Mouse (Mus musculus) hindbrain, postnatal 0 days (tissue): ENCODE results near the gene Hat1. TPM values are rescaled to one million over a fixed set of nuclear protein-coding genes. Genes with fewer than 3 reads are reported as not detected.

Experiments
- ATAC-seq: fragments of 200-750 bp; cut with Nextera tagmentation; 2 replicates; pipeline ENCODE4 v1.8.0; 2017; ENCODE audit warnings: mild to moderate bottlenecking, moderate TSS enrichment, moderate library complexity
- DNase-seq: peaks from one replicate; pipeline ENCODE4 v3.0.0-alpha.2; 2015; ENCODE audit warnings: low spot score
- H3K27ac ChIP-seq: fragments of 300-500 bp; sonication (generic); 2 replicates; pipeline ENCODE4 v1.5.1; 2014; ENCODE audit warnings: mild to moderate bottlenecking
- H3K27me3 ChIP-seq: fragments of 300-500 bp; sonication (generic); 2 replicates; pipeline ENCODE4 v1.6.1; 2014; ENCODE audit warnings: low read length, mixed read lengths; ENCODE audit not compliant: insufficient read depth
- H3K36me3 ChIP-seq: fragments of 300-500 bp; sonication (generic); 2 replicates; pipeline ENCODE4 v1.6.1; 2014; ENCODE audit warnings: low read length, mixed read lengths; ENCODE audit not compliant: insufficient read depth
- H3K4me1 ChIP-seq: fragments of 300-500 bp; sonication (generic); 2 replicates; pipeline ENCODE4 v1.6.1; 2014; ENCODE audit warnings: antibody characterized with exemption, low read length, mixed read lengths; ENCODE audit not compliant: insufficient read depth
- H3K4me2 ChIP-seq: fragments of 300-500 bp; sonication (generic); 2 replicates; pipeline ENCODE4 v1.6.1; 2014; ENCODE audit warnings: low read depth, mild to moderate bottlenecking, low read length, moderate library complexity, mixed read lengths
- H3K4me3 ChIP-seq: fragments of 300-500 bp; sonication (generic); 2 replicates; pipeline ENCODE4 v1.5.1; 2014; ENCODE audit warnings: low read length
- H3K9ac ChIP-seq: fragments of 300-500 bp; sonication (generic); replicated peaks from 2 replicates; pipeline ENCODE4 v1.6.1; 2014; ENCODE audit warnings: mild to moderate bottlenecking, low read length, moderate library complexity, mixed read lengths
- H3K9me3 ChIP-seq: fragments of 300-500 bp; sonication (generic); 2 replicates; pipeline ENCODE4 v1.6.1; 2016; ENCODE audit warnings: low read length, mixed read lengths
- CTCF ChIP-seq: IDR thresholded peaks from 2 replicates; pipeline ENCODE4 v1.5.1; 2016; ENCODE audit warnings: antibody characterized with exemption, control low read depth, low read depth
- WGBS: fragments of 180-500 bp; shearing (Covaris S2); extraction: QIAGEN DNeasy Blood & Tissue Kit; methylation state at CpG from one replicate; pipeline ENCODE4 v1.1.7; 2014; 5-methylcytosine and 5-hydroxymethylcytosine counted together
- polyA plus RNA-seq: library from polyadenylated mRNA; unstranded; fragments of >200 nt; fragmentation: Nextera tagmentation; extraction: Ambion mirVana; gene quantifications from 2 replicates; pipeline ENCODE4 v1.2.1, GENCODE M21; 2015
- total RNA-seq: library from RNA; depleted of rRNA; stranded (reverse); fragments of >200 nt; gene quantifications from 2 replicates; pipeline ENCODE4 v1.2.3, GENCODE M21; 2014

Gene Hat1
- total and polyA plus RNA-seq, 2 experiments from 2014 or later = 21.9 to 44.4 TPM

GRCm38 (mm10) chr2:71376433-71376906, 12.3 kb upstream of the Hat1 start:
- Histone ChIP-seq H3K4me1 (no peaks in the 10 kb centered on the region), H3K27me3 (no peaks in the 10 kb centered on the region), H3K27ac (no peak overlapping the region), H3K4me2 (no peak overlapping the region), H3K9ac (no peak overlapping the region), H3K9me3 (no peaks in the 10 kb centered on the region), H3K36me3 (no peaks in the 10 kb centered on the region), H3K4me3 (no peak overlapping the region)
- no peak for TF ChIP-seq CTCF
- 51% methylated on average over 11 of the region's 11 CpGs for WGBS
- ATAC-seq (no peak), DNase-seq (no peak)

- Histone ChIP-seq H3K9me3 (no peaks in the 10 kb centered on the region), H3K4me1 (no peaks in the 10 kb centered on the region), H3K9ac (no peak overlapping the region), H3K27ac (no peak overlapping the region), H3K4me3 (no peak overlapping the region), H3K4me2 (no peak overlapping the region), H3K27me3 (no peaks in the 10 kb centered on the region), H3K36me3 (no peaks in the 10 kb centered on the region)
- ATAC-seq (no peak), DNase-seq (no peak)
- WGBS = 87% methylated on average over 5 of the region's 5 CpGs
- TF ChIP-seq CTCF = no peak
Measured at GRCm38 (mm10) chr2:71377426-71377825, 11.3 kb upstream of the Hat1 start.

DNA sequence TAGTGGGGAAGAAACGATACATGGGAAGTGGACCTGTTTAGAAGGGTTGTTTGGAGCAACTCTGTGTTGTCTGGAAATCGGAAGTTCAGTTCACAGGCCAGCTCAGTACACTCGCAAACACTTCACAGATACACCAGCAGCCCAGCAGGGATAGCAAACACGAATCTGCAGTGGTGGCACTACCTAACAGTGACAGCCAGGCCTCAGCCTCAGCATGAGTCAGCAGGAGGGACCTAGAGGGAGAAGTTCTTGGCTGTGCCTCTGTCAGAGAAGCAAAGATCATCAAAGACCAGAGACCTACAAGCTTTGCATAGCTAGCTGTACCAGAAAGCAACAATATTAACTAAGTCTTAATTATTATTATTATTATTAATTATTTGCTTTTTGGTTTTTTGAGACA, 6.8 kb upstream of the Hat1 start:
- Histone ChIP-seq H3K4me3 (no peak overlapping the region), H3K27me3 (no peaks in the 10 kb centered on the region), H3K4me1 (no peaks in the 10 kb centered on the region), H3K36me3 (no peaks in the 10 kb centered on the region), H3K9ac (no peak overlapping the region), H3K4me2 (no peak overlapping the region), H3K9me3 (no peaks in the 10 kb centered on the region), H3K27ac (no peak overlapping the region)
- no peak for ATAC-seq
- no peak for DNase-seq
- WGBS = 71% methylated on average over 4 of the region's 4 CpGs
- no peak for TF ChIP-seq CTCF

GRCm38 (mm10) chr2:71383890-71384289, 4.9 kb upstream of the Hat1 start:
- Histone ChIP-seq H3K27me3 (no peaks in the 10 kb centered on the region), H3K4me2 (no peak overlapping the region), H3K36me3 (no peaks in the 10 kb centered on the region), H3K4me1 (no peaks in the 10 kb centered on the region), H3K9ac (no peak overlapping the region), H3K4me3 (no peak overlapping the region), H3K27ac (no peak overlapping the region), H3K9me3 (no peaks in the 10 kb centered on the region)
- ATAC-seq (no peak), DNase-seq (no peak)
- TF ChIP-seq CTCF = no peak
- 54% methylated on average over 11 of the region's 11 CpGs for WGBS

DNA sequence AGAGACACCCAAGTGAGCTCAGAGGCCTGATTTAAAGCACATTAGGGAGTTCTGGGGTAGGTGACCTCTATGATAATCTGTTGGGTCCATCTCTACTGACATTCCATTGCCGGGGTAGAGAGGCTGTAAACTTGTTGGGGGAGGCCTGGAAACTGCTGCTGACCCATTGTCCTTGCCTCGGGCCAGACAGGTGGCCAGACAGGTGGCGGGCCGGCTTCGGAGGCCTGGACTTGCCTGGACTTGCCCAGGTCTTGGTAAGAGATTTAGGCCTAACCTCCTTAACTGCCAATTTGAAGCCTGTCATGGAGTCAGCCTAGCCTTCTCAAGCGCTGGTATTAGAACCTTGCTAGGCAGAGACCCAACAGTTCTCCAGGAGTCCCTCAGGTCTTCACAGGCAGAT, 992 bp upstream of the Hat1 start:
- no peak for TF ChIP-seq CTCF
- H3K27ac ChIP-seq = no peak overlapping the region
- H3K4me2 ChIP-seq = no peak overlapping the region
- no peak overlapping the region for H3K9ac ChIP-seq
- H3K27me3 ChIP-seq = no peaks in the 10 kb centered on the region
- no peaks in the 10 kb centered on the region for H3K9me3 ChIP-seq
- H3K4me1 ChIP-seq = peaks cover 4% of the 10 kb centered on the region; the same call in 1 of the 2 replicates
- DNase-seq (no peak), ATAC-seq (no peak)
- no peaks in the 10 kb centered on the region for H3K36me3 ChIP-seq
- 90% methylated on average over 6 of the region's 6 CpGs for WGBS
- no peak overlapping the region for H3K4me3 ChIP-seq

- no peaks in the 10 kb centered on the region for H3K36me3 ChIP-seq
- peaks cover 4% of the 10 kb centered on the region; the same call in 1 of the 2 replicates for H3K4me1 ChIP-seq
- peak overlapping the region; percentile 72 for H3K4me2 ChIP-seq
- TF ChIP-seq CTCF = no peak
- no peak for DNase-seq
- peak overlapping the region; percentile 91 for H3K4me3 ChIP-seq
- ATAC-seq = no peak
- H3K9ac ChIP-seq = peak overlapping the region; percentile 54
- no peaks in the 10 kb centered on the region for H3K9me3 ChIP-seq
- no peaks in the 10 kb centered on the region for H3K27me3 ChIP-seq
- H3K27ac ChIP-seq = no peak overlapping the region
- 66% methylated on average over 9 of the region's 9 CpGs for WGBS
Measured at GRCm38 (mm10) chr2:71389864-71390263, 1.1 kb downstream of the Hat1 start.

- Histone ChIP-seq H3K4me1 (no peaks in the 10 kb centered on the region), H3K27ac (no peak overlapping the region), H3K4me3 (no peak overlapping the region), H3K36me3 (no peaks in the 10 kb centered on the region), H3K9me3 (no peaks in the 10 kb centered on the region), H3K27me3 (no peaks in the 10 kb centered on the region), H3K9ac (no peak overlapping the region), H3K4me2 (no peak overlapping the region)
- WGBS = 94% methylated on average over 1 of the region's 1 CpGs
- DNase-seq (no peak), ATAC-seq (no peak)
- no peak for TF ChIP-seq CTCF
Measured at GRCm38 (mm10) chr2:71405613-71406012, 16.9 kb downstream of the Hat1 start.
